Comparison of ENCODE assay signal across 22 mouse cellular contexts in the genomic region with DNA sequence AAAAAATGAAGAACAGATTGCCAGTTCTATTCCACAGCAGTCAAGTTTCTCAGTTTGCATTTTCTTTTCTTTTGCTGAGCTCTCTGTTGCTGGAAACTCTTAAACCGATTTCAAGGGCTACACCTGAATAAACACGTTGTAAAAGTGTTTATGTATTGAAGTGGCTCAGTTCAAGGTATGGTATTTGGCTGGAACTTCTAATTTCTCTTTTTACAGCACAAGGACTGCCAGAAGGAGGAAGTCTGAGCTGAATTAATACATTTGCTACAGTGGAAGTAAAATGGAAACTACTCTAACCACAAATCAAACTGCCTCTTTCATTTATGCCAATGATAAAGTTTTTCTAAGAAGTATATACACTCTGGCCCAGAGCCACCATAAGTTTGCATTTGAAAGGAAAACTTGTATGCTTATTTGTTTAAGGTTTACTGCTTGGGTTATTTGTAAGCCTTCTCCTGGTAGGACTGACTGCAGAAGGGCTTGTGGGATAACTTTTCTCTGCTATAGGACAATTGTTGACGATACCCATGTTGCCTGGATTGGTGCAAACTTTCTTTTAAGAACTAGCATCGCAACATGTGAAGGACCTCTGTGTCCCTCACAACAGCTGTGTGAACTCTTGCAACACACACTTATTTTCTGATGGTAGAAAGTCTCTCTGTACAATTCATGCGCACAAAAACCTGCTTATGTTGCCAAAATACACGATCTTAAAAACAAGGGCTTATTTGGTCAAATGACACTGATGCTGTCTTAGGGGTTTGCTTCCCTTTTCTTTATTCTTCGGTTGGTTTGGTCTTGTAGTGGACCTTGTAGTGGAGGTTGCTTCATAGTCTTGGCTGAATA.
DNase-seq lines count a peak whose midpoint lies in the region; ATAC-seq and TF ChIP-seq lines count a peak whose summit lies in the region.
"Had no signal": no experiment of that assay in that cellular context is flagged by ENCODE, and none has a peak within 500 bp of the region (broad histone marks: within the 10 kb centered on the region; RNA-seq: fewer than 3 reads in every experiment).

No protein-coding gene starts in this region.

- peak overlapping the region; percentile 83 for H3K27ac ChIP-seq in lung, embryonic 14.5 days (ENCODE audit: low read depth)
- H3K27ac ChIP-seq in limb, embryonic 11.5 days (replicated peaks; ENCODE audit: low read depth, low read length) = 0 out of 2 replicates have a peak overlapping the region, but pooled peaks have one; percentile 30
- H3K27ac ChIP-seq in lung, postnatal 0 days (ENCODE audit: low read length) = peak overlapping the region; percentile 67
- H3K27ac ChIP-seq: forebrain, embryonic 13.5 days; hindbrain, embryonic 10.5 days; left cerebral cortex, adult 2 months; midbrain, embryonic 10.5 days had no signal

- ATAC-seq in lung, embryonic 14.5 days (ENCODE audit: insufficient read depth) = peak; percentile 79
- ATAC-seq in limb, embryonic 11.5 days (ENCODE audit: insufficient number of reproducible peaks, low FRiP score, low TSS enrichment, low read depth) = no peak
- peak; percentile 90 for ATAC-seq in lung, postnatal 0 days
- ATAC-seq: forebrain, embryonic 13.5 days had no signal

- TF ChIP-seq CTCF in lung, embryonic 14.5 days (IDR thresholded peaks at IDR 0.05; ENCODE audit: low read depth) = no peak
- TF ChIP-seq CTCF in lung, adult 2 months (IDR thresholded peaks at IDR 0.05; ENCODE audit: insufficient read depth, low read length) = no peak
- no peak for TF ChIP-seq CTCF in lung, postnatal 0 days (IDR thresholded peaks at IDR 0.05)

- no peak overlapping the region for H3K9ac ChIP-seq in lung, embryonic 14.5 days
- no peak overlapping the region for H3K9ac ChIP-seq in limb, embryonic 11.5 days (ENCODE audit: low read length)
- no peak overlapping the region for H3K9ac ChIP-seq in lung, postnatal 0 days (replicated peaks; ENCODE audit: low read depth)
- H3K9ac ChIP-seq: forebrain, embryonic 13.5 days had no signal

- TF ChIP-seq EP300 in lung, postnatal 0 days (IDR thresholded peaks at IDR 0.05) = peak; percentile 67

- no peaks in the 10 kb centered on the region for H3K27me3 ChIP-seq in lung, embryonic 14.5 days (ENCODE audit: insufficient read depth, low read length)
- H3K27me3 ChIP-seq in limb, embryonic 11.5 days (ENCODE audit: control insufficient read depth, insufficient read depth, low read length) = no peaks in the 10 kb centered on the region
- H3K27me3 ChIP-seq in lung, postnatal 0 days (replicated peaks; ENCODE audit: insufficient read depth, low read length) = no peaks in the 10 kb centered on the region
- H3K27me3 ChIP-seq: forebrain, embryonic 13.5 days had no signal

- peak overlapping the region; percentile 23 for H3K4me2 ChIP-seq in lung, embryonic 14.5 days
- no peak overlapping the region for H3K4me2 ChIP-seq in limb, embryonic 11.5 days (ENCODE audit: low read depth, severe bottlenecking)
- peak overlapping the region; percentile 35; the same call in 1 of the 2 replicates for H3K4me2 ChIP-seq in lung, postnatal 0 days (replicated peaks; ENCODE audit: low read depth, low read length)
- H3K4me2 ChIP-seq: forebrain, embryonic 13.5 days had no signal

- no peaks in the 10 kb centered on the region for H3K9me3 ChIP-seq in lung, embryonic 14.5 days (ENCODE audit: low read depth, low read length)
- H3K9me3 ChIP-seq in limb, embryonic 11.5 days (ENCODE audit: control insufficient read depth, low read length) = no peaks in the 10 kb centered on the region
- H3K9me3 ChIP-seq in lung, postnatal 0 days (ENCODE audit: low read length) = no peaks in the 10 kb centered on the region
- H3K9me3 ChIP-seq: forebrain, embryonic 13.5 days; hindbrain, embryonic 10.5 days; midbrain, embryonic 10.5 days had no signal

- peaks cover 14% of the 10 kb centered on the region for H3K36me3 ChIP-seq in lung, embryonic 14.5 days (ENCODE audit: insufficient read depth)
- no peaks in the 10 kb centered on the region for H3K36me3 ChIP-seq in limb, embryonic 11.5 days (ENCODE audit: control insufficient read depth, insufficient read depth, low read length)
- H3K36me3 ChIP-seq in lung, postnatal 0 days (ENCODE audit: insufficient read depth, low read length) = no peaks in the 10 kb centered on the region
- H3K36me3 ChIP-seq: hindbrain, embryonic 10.5 days; midbrain, embryonic 10.5 days had no signal

- TF ChIP-seq POLR2A in lung, adult 2 months (IDR thresholded peaks at IDR 0.05; ENCODE audit: borderline replicate concordance, extremely low read depth, low read depth, low read length) = no peak

- 29% methylated on average over 7 of the region's 7 CpGs for WGBS in lung, embryonic 14.5 days
- WGBS in lung, adult 2 months = 37% methylated on average over 7 of the region's 7 CpGs
- WGBS in limb, embryonic 11.5 days = 70% methylated on average over 7 of the region's 7 CpGs
- 25% methylated on average over 7 of the region's 7 CpGs for WGBS in lung, postnatal 0 days

- 0 out of 2 replicates have a peak, but pooled peaks cover 5% of the 10 kb centered on the region for H3K4me1 ChIP-seq in lung, embryonic 14.5 days (ENCODE audit: insufficient read depth)
- peaks cover 3% of the 10 kb centered on the region; the same call in 1 of the 2 replicates for H3K4me1 ChIP-seq in lung, adult 2 months (ENCODE audit: control insufficient read depth, insufficient read depth, low read length)
- peaks cover 5% of the 10 kb centered on the region; the same call in 1 of the 2 replicates for H3K4me1 ChIP-seq in limb, embryonic 11.5 days (ENCODE audit: control insufficient read depth, insufficient read depth, low read length)
- H3K4me1 ChIP-seq in lung, postnatal 0 days (ENCODE audit: insufficient read depth, low read depth, low read length) = no peaks in the 10 kb centered on the region
- H3K4me1 ChIP-seq: forebrain, embryonic 13.5 days; hindbrain, embryonic 10.5 days; midbrain, embryonic 10.5 days had no signal

- peak; percentile 86 for DNase-seq in lung, embryonic 14.5 days
- DNase-seq in lung, adult 2 months = no peak
- no peak for DNase-seq in limb, embryonic 11.5 days (ENCODE audit: low spot score)
- peak; percentile 90 for DNase-seq in lung, postnatal 0 days (ENCODE audit: low spot score)
- no peak for DNase-seq in c-Kit-positive CD71-positive TER-119-positive erythroid progenitor cells, embryonic 14.5 days (ENCODE audit: low spot score)
- no peak for DNase-seq in adrenal gland, postnatal 4 days (ENCODE audit: low spot score in 2 of 2)
- no peak for DNase-seq in urinary bladder, postnatal 36 days (ENCODE audit: low spot score in 2 of 2)
- DNase-seq in adrenal gland, postnatal 25 days = no peak
- DNase-seq: adrenal gland, adult 2 months; B cell, adult 2 months; cerebellum, adult 11 months; cerebellum, postnatal 10 days; gastrocnemius, postnatal 25 days; kidney, adult 2 months; kidney, postnatal 25 days; layer of hippocampus, adult 9-11 months; right cerebral cortex, postnatal 25 days had no signal

- H3K4me3 ChIP-seq in lung, embryonic 14.5 days (ENCODE audit: low read depth, low read length) = no peak overlapping the region
- H3K4me3 ChIP-seq in lung, adult 2 months (replicated peaks; ENCODE audit: extremely low read depth, low read depth, low read length) = no peak overlapping the region
- H3K4me3 ChIP-seq in limb, embryonic 11.5 days (ENCODE audit: low read depth, low read length) = no peak overlapping the region
- no peak overlapping the region for H3K4me3 ChIP-seq in lung, postnatal 0 days (ENCODE audit: low read depth, low read length)
- H3K4me3 ChIP-seq: erythroblast, embryonic 14.5 days; forebrain, embryonic 13.5 days; hindbrain, embryonic 10.5 days; left cerebral cortex, adult 2 months; midbrain, embryonic 10.5 days had no signal

Comparison
In these comparisons a context has a peak if more than half of its experiments do, and no peak if none do; other contexts are left out.
1. DNase-seq: peak in lung, embryonic 14.5 days (single experiment) and lung, postnatal 0 days (single experiment); none in lung, adult 2 months (single experiment), limb, embryonic 11.5 days (single experiment), c-Kit-positive CD71-positive TER-119-positive erythroid progenitor cells, embryonic 14.5 days (single experiment), adrenal gland, postnatal 4 days (0 of 2), urinary bladder, postnatal 36 days (0 of 2) and adrenal gland, postnatal 25 days (single experiment).
2. H3K27ac ChIP-seq: peak in every context shown above with its lines; median percentile 83 in lung, embryonic 14.5 days; 67 in lung, postnatal 0 days; 30 in limb, embryonic 11.5 days.